Mouse (Mus musculus): ENCODE results near the gene Ldlrad3.

Ldlrad3 gene

DNA sequence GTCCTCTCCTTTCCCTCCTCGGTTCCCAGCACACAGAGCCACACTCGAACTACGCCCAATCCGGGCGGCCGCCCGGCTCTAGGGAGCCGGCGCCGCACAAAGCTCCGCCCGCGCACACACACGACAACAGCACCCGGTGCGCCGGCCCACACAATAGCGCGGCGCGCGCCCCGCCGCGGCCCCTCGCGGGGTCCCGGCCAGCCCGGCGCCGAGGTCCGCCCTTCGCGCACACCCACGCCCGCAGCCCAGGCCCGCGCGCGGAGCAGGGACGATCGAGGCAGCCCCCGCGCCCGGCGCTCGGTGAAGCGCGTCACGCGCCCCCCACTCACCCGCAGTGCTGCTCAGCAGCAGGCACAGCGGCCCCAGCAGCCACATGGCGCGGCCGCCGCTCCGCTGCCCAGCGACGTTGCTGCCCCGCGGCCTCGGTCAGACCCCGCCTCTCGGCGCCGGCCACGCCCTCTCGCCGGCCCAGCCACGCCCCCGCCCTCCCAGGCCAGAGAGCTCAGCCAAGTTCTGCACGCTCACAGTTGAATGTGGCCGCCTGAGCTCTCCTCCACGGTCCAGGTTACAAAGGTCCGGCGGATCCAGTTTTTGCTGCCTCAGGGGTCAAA, at the start of gene Ldlrad3:
TSS of gene Ldlrad3 (minus strand) at position 435 of the 611 bp plus-strand sequence.
- DNase-seq (ENCODE audit: low spot score), result peak; percentile 90

DNA sequence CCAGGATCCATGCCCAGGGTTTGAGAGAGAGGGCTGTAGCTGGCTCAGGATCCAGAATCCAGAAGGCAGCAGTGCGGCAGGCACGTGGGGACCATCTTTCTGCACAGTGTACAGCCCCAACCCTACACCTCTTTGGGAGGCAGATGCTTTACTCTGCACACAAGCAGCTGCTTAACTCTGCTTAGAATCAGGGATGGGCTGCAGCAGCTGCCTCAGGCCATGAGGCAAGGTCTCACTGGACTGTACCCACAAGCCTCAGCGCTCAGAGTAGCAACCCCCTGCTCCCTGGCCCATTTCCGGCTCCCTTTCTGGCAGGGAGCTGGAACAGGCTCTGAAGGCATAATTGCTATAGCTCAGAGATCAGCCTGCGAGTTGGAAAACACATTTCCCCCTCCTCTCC, 45.3 kb upstream of the Ldlrad3 start:
- DNase-seq (ENCODE audit: low spot score), result peak; percentile 41

DNA sequence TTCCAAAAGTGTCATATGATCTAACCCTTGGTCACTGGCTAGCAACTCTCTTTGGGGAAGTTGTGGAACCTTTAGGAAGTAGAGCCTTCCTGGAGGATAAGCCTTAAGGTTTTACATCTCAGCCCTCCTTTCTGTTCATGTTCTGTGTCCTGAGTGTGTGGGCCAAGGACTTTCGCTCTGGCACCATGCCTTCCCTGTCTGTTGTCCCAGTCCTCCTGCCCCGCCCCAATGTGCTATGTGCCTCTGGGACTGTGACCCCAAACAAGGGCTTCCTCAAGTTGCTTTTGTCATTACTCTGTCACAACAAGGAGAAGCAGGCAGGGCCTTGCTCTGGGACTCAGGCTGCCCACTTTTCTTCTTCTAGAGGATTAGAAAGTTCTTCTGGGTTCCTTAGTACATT, 42.9 kb upstream of the Ldlrad3 start:
- no peak for DNase-seq (ENCODE audit: low spot score)

DNA sequence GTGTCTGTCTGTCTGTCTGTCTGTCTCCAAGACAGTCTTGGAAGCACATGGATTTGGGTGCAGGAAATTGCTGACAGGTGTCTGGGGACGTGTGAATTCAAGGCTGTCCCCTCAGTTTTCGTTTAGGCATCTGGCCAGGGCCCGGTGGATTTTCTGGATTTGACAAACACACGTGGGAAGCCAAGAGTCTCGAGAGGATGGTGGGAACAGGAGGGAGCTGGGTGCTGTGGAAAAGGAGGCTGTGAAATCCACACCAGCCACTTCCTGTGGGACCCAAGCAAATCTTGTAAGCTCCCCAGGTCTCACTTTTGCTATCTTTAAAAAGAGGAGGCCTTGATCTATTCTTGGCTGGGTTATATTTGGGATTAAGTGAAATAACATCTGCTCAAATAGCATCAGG, 42.1 kb upstream of the Ldlrad3 start:
- DNase-seq (ENCODE audit: low spot score), result no peak

DNA sequence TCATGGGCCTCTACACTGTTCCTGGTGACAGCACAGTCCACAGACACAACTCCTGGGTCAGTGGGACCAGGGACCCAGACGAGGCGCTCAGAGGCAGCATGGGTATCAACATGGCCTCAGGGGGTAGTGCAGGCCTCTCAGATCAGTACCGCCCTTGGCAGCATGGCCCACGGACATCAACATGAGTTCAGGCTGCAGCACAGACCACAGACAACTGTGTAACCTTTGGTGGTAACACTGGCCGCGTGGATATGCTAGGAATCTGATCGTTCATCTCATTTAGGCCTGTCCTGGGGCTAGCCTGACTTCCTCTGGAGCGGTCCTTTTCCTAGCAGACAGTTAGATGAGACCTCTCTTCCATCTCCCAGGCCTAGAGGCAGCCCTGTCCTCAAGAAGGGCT, 41.7 kb upstream of the Ldlrad3 start:
- DNase-seq (ENCODE audit: low spot score), result no peak

DNA sequence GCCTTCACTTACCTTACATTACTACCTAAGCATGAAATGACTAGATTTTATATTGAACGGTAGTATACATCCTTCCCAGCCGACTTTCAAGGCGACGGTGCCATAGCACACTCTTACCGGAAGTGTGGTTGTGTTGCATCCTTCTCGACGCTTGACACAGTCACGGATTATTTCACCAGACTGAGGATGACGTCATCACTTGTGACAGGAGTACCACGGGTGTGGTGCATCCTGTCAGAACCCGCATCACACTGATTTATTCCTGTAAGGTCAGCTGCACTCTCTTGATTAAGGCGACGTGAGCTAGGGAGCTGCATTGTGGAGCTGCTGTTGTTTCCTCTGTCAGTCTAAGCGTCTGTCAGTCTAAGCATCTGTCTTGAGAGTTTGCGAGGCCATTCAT, 40.1 kb upstream of the Ldlrad3 start:
- DNase-seq (ENCODE audit: low spot score), result no peak

DNA sequence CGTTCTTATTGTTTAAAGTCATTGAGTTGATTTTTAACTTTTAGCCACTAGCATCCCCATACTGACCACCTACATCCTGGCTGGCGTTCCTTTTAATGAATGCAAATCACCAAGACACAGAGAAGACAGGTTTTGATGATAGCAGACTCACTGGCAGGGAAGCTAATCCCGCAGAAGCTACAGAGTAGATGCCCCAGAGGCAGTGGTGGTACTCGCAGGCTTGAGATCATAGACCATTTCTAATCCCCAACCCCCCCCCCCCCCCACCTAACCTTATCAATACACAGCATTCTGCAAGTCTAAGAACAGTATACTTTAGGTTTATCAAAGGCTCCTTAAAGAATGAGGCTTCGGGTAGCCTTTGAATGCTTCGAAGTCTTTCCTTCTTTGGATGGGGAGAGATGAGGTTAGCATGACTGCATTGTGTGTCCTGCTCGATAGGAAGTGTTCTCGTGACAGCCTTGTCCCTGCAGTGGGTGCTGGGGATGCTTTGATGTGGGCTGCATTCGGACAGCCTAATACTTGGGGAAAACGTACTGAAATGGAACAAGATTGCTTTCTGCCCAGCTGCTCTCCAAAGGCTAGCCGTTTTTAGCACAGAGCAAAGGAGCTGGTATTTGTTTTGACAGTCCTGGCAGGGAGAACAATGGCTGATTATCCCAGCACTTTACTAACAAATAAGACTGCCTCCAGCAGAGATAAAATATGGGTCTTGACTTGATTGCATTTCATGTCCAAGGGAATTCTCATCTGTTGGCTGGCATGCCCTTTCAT, 37.4 kb upstream of the Ldlrad3 start:
- DNase-seq (ENCODE audit: low spot score), result no peak

DNA sequence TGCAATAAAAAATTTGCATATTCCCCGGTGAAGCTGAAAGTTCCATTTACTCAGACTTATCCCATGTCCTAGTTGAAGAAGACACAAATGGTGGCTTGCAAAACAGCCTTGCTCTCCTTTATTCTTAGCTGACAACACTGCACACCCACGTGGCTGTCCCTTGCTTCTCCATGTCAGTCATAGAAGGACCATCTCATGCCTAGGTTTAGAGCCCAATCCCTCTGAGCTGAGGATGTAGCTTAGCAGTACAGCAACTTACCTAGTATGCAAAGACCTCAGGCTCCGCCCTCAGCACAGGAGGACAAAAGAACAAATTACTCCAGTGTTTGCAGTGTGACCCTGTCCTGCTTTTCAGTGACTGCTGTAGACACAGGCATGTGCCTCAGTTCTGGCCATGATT, 36.6 kb upstream of the Ldlrad3 start:
- no peak for DNase-seq (ENCODE audit: low spot score)

DNA sequence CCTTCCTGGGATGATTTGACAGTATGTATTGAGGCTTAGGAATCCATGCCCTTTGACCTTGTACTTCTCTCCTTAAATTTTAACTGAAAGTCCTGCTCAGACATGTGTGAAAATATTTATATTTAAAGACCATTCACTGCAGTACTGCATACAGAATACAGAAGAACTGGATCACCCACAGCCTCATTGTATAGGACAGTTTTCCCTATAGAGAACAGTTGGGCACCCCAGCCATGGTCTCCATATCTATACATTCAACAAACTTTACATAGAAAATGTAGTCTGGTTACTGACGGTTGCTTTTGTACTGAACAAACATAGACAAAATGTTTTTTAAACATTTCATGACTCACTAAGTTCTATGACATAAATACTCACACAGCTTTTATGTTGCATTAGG, 30.6 kb upstream of the Ldlrad3 start:
- DNase-seq (ENCODE audit: low spot score), result no peak

DNA sequence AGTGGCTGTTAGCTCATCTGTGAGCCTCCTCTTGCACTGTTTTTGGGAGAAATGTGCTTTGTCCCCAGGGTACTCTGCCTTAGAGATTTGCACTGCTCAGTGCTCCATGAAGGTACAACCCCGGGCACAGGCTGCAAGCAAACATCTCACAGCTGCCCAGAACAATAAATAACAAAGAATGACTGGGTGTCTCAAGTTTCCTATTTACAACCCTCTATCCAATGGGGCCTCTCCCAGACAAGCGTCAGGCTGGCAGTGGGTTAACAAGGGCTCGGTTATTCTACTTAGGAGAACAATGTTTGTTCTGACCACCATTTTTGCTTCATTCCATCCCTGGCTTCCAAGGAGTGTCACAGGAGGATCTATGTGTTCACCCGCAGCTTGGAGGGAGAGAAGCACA, 25.9 kb upstream of the Ldlrad3 start:
- peak; percentile 24 for DNase-seq (ENCODE audit: low spot score)

DNA sequence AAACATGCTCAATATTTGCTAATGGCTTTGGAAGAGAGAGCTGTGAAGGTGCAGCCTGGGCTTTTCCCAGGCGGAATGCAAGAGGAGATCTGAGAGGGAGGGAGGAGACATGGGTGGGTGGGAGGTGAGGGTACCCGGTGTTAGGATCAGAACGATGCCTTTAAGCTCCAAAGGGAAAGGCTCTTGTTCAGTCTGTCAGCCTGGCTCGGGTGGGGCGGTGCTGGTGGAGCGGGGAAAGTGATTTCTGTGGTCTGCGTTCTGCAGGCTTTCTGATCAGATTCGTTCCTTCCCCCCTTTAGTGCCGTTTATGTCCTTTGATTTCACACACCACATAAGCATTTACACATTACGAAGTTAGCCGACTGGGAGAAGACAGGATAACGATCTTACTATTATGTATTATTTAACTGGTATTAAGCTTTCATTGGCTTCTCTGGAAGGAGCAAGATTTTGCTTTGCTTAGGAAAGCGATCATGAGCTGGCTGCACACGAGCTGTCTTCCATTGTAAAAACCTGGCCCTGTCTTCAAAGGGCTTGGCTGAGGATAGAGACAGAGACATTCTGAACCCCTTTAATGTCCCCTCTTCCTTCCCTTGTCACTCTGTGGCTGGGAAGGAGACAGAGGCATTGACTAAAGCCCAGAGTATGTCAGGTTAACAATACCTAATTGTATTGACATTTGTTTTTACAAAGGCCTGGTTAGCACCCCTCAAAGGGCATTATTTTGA, 19.7 kb upstream of the Ldlrad3 start:
- peak; percentile 14 for DNase-seq (ENCODE audit: low spot score)

DNA sequence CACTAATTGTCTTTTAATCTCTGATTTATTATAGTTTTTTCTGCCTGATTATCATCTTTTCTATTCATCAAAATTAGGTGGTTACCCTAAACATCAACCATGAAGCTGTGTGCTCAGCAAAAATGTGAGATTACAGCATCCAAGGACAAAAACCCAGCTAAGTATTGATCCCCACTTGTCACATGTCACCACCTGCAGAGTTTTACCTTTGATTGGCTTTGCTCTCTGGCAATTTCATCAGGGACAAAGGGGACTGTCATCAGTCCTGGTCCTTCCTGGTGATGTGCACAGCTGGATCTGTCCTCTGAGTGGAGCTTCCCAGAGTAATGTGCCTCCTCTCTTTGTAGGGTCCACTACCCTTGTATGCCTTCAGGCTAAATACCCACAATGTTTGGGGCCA, 17.3 kb upstream of the Ldlrad3 start:
- no peak for DNase-seq (ENCODE audit: low spot score)

DNA sequence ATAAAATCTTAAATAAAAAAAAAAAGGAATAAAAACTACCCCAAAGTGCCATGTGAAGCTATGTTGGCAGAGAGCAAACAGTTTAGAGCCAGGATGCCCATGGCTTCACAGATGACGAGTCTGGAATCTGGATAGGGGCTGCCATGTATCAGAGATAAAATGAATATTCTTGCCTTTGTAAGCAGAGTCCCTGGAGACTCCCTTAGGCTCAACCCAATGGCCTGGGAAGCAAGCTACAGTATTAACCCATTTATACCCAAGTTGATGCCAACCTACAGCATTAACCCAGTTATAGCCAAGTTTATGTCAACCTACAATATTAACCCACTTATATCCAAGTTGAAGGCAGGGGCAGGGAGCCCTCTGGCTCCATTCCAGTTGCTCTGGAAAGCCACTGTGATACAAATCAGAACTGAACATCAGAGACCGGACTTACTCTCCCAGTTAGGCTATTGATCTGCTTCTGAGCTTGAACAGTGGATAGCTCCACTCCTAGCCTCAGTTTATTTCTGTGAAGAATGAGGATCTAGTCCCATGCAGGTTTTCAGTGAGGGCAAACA, 16.1 kb upstream of the Ldlrad3 start:
- DNase-seq (ENCODE audit: low spot score), result no peak

DNA sequence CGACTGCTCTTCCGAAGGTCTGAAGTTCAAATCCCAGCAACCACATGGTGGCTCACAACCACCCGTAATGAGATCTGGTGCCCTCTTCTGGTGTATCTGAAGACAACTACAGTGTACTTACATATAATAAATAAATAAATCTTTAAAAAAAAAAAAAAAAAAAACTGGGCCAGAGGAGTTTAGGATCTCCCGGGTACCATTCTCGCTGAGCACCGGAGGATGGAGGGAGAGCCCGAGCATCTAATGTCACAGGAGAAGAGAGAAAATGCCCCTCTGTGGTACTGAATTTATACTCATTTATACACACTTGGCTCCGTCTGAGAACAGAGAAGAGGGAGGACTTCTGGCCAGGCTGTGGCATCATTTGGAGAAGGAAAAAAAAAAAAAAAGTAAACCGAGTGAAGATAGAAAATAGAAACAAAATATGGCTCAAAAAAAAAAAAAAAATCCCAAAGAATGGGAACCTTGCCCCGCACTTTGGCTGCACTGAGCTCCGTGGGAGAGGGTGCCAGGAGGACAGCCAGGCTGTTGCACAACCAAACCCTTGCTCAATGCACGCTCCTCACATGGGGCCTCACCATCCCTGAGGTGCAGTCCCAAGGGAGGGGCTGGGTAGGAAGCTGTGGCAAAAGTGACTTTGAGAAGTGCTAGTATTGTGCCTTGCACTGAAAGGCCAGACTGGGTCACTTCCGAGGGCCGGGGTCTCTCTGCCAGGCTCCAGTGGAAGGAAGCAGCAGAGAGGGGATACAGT, 15.2 kb upstream of the Ldlrad3 start:
- DNase-seq (ENCODE audit: low spot score), result no peak

DNA sequence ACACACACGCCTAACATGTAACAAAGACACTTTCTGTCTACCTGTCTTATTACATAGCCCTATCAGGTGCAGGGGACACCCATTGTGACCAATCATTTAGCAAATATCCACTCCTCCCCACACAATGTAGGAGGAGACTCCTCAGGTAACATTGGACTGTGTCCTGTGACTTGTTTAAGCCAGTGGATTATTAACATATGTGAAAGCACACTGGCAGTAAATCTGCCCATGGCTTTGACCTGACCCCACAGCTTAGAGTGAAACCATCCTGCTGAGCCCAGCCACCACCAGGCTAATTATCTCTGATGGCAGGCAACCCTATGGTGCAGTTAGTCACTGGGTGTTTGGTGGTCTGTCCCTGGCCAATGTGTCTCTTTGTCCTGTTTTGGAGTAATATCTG, 11.1 kb upstream of the Ldlrad3 start:
- peak; percentile 48 for DNase-seq (ENCODE audit: low spot score)

DNA sequence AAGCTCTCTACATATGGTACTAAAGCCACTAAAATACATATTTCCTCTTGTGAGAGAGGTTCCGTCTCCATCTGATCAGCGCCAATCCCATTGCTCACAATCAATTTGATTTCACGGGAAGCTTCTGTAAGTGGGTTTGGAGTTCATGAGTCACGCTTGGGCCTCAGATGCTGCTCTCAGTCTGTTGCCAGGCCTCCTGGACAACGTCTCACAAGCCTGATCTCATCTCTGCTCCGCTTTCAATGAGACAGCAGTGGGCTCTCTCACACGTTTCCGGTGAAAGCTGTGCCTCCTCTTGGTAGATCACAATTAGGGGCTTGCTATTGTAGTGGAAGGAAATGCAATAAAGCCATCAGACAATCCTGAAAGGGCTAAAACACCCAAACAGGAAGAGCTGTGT, 10.5 kb upstream of the Ldlrad3 start:
- peak; percentile 25 for DNase-seq (ENCODE audit: low spot score)

DNA sequence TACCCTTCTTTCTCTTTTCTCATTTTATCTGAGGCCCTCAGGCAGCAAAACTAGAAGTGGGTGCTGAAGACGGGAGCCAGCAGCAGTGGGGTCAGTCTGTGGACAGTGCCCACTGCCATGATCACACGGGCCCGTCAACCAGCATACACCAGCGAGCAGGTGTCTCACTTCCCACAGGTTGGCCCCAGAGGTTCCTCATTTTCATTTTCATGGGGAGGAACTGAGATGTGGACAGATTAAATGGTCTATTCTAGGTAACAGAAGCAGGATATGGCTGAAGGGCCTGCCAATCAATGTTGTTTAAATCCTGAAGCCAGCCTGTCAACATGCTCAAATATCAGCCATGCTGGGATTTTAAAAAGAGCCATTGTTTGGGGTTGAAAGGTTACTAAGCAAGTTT, 9.3 kb upstream of the Ldlrad3 start:
- DNase-seq (ENCODE audit: low spot score), result no peak

DNA sequence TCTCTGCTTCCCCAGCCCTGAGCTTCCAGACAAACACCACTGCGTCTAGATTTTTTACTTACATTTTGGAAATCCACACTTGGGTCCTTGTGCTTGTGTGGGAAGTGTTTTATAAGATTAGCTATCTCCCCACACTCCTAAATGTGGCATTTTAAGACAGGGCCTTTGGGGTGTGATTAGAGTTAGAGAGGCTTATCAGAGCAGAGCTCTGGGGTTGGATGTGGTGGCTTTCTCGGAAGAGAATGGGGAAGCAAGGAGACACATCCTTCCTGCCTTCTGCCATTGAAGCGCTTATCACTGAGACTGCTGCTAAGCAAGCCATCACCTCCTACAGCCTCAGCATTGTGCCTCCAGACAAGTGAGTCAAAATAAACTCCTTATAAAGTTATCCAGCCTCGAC, 8.1 kb upstream of the Ldlrad3 start:
- no peak for DNase-seq (ENCODE audit: low spot score)

DNA sequence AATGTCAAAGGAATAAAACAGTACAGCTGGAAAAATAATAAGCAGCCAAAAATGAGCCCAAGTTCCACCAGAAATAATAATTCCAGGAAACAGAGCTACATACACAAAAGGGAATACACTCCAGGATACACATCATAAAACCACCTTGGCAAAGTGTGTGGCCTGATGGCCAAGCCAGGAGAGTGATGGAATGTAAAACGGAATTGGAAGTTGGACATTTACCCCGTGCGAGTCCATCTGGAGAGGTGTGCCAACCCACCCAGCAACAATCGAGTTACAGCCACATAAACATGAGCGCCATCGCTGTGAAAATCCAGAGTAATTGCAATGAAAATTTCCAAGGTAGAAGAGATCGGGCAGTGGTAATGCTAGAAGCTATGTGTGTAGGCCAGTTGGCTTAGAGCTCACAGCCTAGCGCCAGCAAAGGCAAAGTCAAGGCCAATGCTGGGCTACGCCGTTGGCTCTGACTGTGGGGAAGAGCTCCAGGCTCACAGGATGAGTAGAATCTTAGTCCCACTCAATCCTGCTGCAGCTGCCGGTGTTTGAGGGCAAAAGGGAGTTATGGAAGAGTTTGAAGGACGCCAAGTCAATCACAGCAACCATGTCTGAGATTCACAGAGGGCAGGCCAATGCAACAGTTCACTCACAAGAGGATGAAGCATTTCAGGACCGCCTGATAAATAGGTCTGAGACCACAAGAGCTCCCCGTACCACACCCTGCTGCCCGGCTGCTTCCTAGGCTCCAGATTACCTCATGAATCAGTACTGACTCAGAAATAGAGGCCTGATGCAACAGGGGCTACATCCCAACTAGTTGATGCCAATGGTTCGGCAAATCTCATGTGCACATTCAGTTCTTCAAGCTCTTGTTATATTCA, 7.0 kb upstream of the Ldlrad3 start:
- no peak for DNase-seq (ENCODE audit: low spot score)

DNA sequence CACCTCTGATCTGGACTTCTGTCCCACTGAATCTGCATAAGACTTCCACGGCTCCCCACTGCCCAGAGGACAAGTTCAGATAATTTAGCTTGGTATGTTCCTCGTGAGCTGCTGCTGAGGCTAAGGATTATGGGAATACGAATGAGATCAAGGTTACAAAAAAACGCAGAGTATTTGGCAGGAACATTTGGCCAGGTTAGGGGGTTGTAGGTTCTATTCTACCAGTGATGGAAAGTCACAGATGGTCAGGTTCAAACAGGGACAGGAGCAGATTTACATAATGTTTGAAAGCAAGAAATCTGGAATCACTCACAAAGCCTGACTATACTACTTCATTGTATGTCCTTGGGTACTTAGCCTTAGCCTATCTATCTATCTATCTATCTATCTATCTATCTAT, 5.6 kb upstream of the Ldlrad3 start:
- no peak for DNase-seq (ENCODE audit: low spot score)

DNA sequence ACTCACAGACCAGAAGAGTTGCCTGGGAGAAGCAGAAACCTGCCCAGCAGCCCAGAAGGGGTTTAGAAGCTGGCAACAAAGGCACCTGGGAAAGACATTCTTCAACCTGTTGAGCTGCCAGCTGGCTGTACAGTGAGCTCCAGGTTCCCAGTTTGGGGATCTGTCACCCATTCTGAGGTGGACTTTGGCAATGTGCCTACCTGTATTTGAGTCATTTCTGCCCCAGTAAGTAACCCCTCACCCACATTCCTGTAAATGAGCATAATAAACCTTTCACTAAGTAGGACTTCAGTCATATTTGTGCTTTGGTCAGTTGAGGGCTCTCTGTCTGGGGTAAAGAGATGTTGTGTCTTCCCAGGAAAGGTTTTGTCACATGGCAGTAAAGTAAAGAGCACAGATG, 4.8 kb upstream of the Ldlrad3 start:
- no peak for DNase-seq (ENCODE audit: low spot score)
